Mouse (Mus musculus): Measurements from ENCODE around the gene Gm7075.
A peak's percentile ranks its signal among the peaks of the same experiment; 100 is the strongest.

GRCm38 (mm10) chr10:63381498-63382280 is 39.9 kb downstream of the Gm7075 start, which contains the start of gene Sirt1:
- TF ChIP-seq POLR2A (IDR thresholded peaks at IDR 0.05; ENCODE audit: control insufficient read depth, low read depth, low read length) (peak; percentile 69; the same call in 1 of the 2 replicates), CTCF (IDR thresholded peaks at IDR 0.05; ENCODE audit: control insufficient read depth, insufficient read depth, insufficient replicate concordance, low read depth, low read length) (0 out of 2 replicates have a peak, but pooled peaks have one; percentile 1)
